22 mouse cellular contexts compared by ENCODE assay signal in genomic region chr17:88116321-88116720, GRCm38 (mm10). TPM values are rescaled to one million over a fixed set of nuclear protein-coding genes. Genes with fewer than 3 reads are reported as not detected.
DNase-seq lines count a peak whose midpoint lies in the region; ATAC-seq and TF ChIP-seq lines count a peak whose summit lies in the region.
"Had no signal": no experiment of that assay in that cellular context is flagged by ENCODE, and none has a peak within 500 bp of the region (broad histone marks: within the 10 kb centered on the region; RNA-seq: fewer than 3 reads in every experiment).

No protein-coding gene starts in this region.

- no peak for TF ChIP-seq CTCF in CH12.LX (conservative IDR thresholded peaks at IDR 0.05 in 1 of 2, IDR thresholded peaks at IDR 0.05 in 1 of 2; ENCODE audit: low read depth in 2 of 2, low read length in 2 of 2)

- DNase-seq in limb, embryonic 14.5 days (ENCODE audit: low spot score), result no peak
- DNase-seq in limb, embryonic 10.5 days (ENCODE audit: low spot score), result no peak
- DNase-seq in CH12.LX (ENCODE audit: extremely low read depth) (no peak), ES-E14 (ENCODE audit: low read depth, low spot score) (no peak)
- DNase-seq in right cerebral cortex, postnatal 25 days, result no peak
- DNase-seq: adrenal gland, adult 2 months; adrenal gland, adult 8-10 months; adrenal gland, postnatal 10 days; adrenal gland, postnatal 14 days; adrenal gland, postnatal 25 days; adrenal gland, postnatal 36 days; B cell, adult 2 months; cerebellum, adult 11 months; cerebellum, adult 11-12 months; cerebellum, adult 18-20 months; cerebellum, adult 2 months; cerebellum, adult 8-10 months had no signal

- no peak for TF ChIP-seq POLR2A in limb, embryonic 14.5 days (IDR thresholded peaks at IDR 0.05; ENCODE audit: borderline replicate concordance, extremely low read depth, insufficient read depth, insufficient read length)
- no peak for TF ChIP-seq POLR2A in CH12.LX (IDR thresholded peaks at IDR 0.05; ENCODE audit: low read depth, low read length)

- no peak overlapping the region for H3K9ac ChIP-seq in limb, embryonic 14.5 days (ENCODE audit: low read depth, low read length, severe bottlenecking)
- H3K9ac ChIP-seq in CH12.LX (ENCODE audit: insufficient read depth, low read depth) (no peak overlapping the region), ES-E14 (ENCODE audit: insufficient read depth, low read depth, low read length, poor library complexity, severe bottlenecking) (no peak overlapping the region)
- H3K9ac ChIP-seq in kidney, embryonic 14.5 days (ENCODE audit: low read depth, low read length), result no peak overlapping the region

- WGBS in limb, embryonic 14.5 days, result 88% methylated on average over 4 of the region's 4 CpGs
- 87% methylated on average over 4 of the region's 4 CpGs for WGBS in limb, embryonic 10.5 days
- 92% methylated on average over 4 of the region's 4 CpGs for WGBS in kidney, embryonic 14.5 days

- 0 out of 2 replicates have a peak overlapping the region, but pooled peaks have one; percentile 26 for H3K27ac ChIP-seq in limb, embryonic 14.5 days (replicated peaks; ENCODE audit: low read depth, low read length)
- H3K27ac ChIP-seq in limb, embryonic 10.5 days, result no peak overlapping the region
- H3K27ac ChIP-seq in CH12.LX (ENCODE audit: insufficient read depth, low read depth) (no peak overlapping the region), ES-E14 (ENCODE audit: insufficient read depth, low read depth, low read length, poor library complexity, severe bottlenecking) (no peak overlapping the region)
- H3K27ac ChIP-seq in kidney, embryonic 14.5 days (ENCODE audit: low read depth, low read length), result no peak overlapping the region

- H3K9me3 ChIP-seq in limb, embryonic 14.5 days (ENCODE audit: control insufficient read depth, low read length), result no peaks in the 10 kb centered on the region
- H3K9me3 ChIP-seq in limb, embryonic 10.5 days (replicated peaks), result no peaks in the 10 kb centered on the region
- no peaks in the 10 kb centered on the region for H3K9me3 ChIP-seq in CH12.LX (replicated peaks; ENCODE audit: low read length)
- no peaks in the 10 kb centered on the region for H3K9me3 ChIP-seq in ES-E14 (ENCODE audit: control insufficient read depth, insufficient read depth, low read depth, low read length)
- H3K9me3 ChIP-seq in kidney, embryonic 14.5 days (ENCODE audit: control insufficient read depth, low read length), result no peaks in the 10 kb centered on the region
- H3K9me3 ChIP-seq: G1E had no signal

- no peaks in the 10 kb centered on the region for H3K27me3 ChIP-seq in limb, embryonic 14.5 days (ENCODE audit: control insufficient read depth, insufficient read depth, low read length)
- H3K27me3 ChIP-seq in limb, embryonic 10.5 days (ENCODE audit: low read depth, poor library complexity, severe bottlenecking), result no peaks in the 10 kb centered on the region
- no peaks in the 10 kb centered on the region for H3K27me3 ChIP-seq in CH12.LX (replicated peaks)
- no peaks in the 10 kb centered on the region for H3K27me3 ChIP-seq in kidney, embryonic 14.5 days (ENCODE audit: control insufficient read depth, insufficient read depth, low read length)
- H3K27me3 ChIP-seq: Patski had no signal

- no peaks in the 10 kb centered on the region for H3K79me2 ChIP-seq in CH12.LX (replicated peaks; ENCODE audit: control insufficient read depth, extremely low read depth, insufficient read depth, poor library complexity, severe bottlenecking)

- TF ChIP-seq RAD21 in CH12.LX (IDR thresholded peaks at IDR 0.05; ENCODE audit: low read depth, low read length), result no peak

- dilution Hi-C loops in CH12.LX (cut with MboI; ENCODE audit: extremely low pct_ligation_motif_present, extremely low pct_unique_long_range_greater_than_20kb, low sequenced_read_pairs), result no loop called here

- H3K4me3 ChIP-seq in limb, embryonic 14.5 days (replicated peaks; ENCODE audit: low read length), result no peak overlapping the region
- H3K4me3 ChIP-seq in limb, embryonic 10.5 days, result no peak overlapping the region
- H3K4me3 ChIP-seq in CH12.LX (replicated peaks in 1 of 3; ENCODE audit: low read depth in 2 of 3, low read length in 2 of 3, poor library complexity in 1 of 3) (no peak overlapping the region), ES-E14 (ENCODE audit: insufficient read depth in 1 of 2, low read depth in 1 of 2, low read length in 2 of 2, poor library complexity in 1 of 2, severe bottlenecking in 1 of 2) (no peak overlapping the region)
- H3K4me3 ChIP-seq in kidney, embryonic 14.5 days (ENCODE audit: low read length), result no peak overlapping the region

- no peak for ATAC-seq in limb, embryonic 14.5 days (ENCODE audit: low FRiP score, low read depth)
- no peak for ATAC-seq in kidney, embryonic 14.5 days (ENCODE audit: low FRiP score, low TSS enrichment)
- ATAC-seq: activated CD4-positive, CD25-positive, alpha-beta regulatory T cell, adult 4 months; CD4-positive, CD25-positive, alpha-beta regulatory T cell, adult 4 months; Patski had no signal

- no peaks in the 10 kb centered on the region for H3K36me3 ChIP-seq in limb, embryonic 14.5 days (ENCODE audit: control insufficient read depth, insufficient read depth, low read length)
- no peaks in the 10 kb centered on the region for H3K36me3 ChIP-seq in limb, embryonic 10.5 days
- H3K36me3 ChIP-seq in CH12.LX (replicated peaks in 1 of 2; ENCODE audit: control insufficient read depth in 1 of 2, insufficient read depth in 1 of 2, low read length in 1 of 2), result no peaks in the 10 kb centered on the region
- H3K36me3 ChIP-seq in ES-E14 (ENCODE audit: control insufficient read depth, insufficient read depth, low read length, poor library complexity, severe bottlenecking), result no peaks in the 10 kb centered on the region
- H3K36me3 ChIP-seq in kidney, embryonic 14.5 days (ENCODE audit: control insufficient read depth, insufficient read depth, low read length), result no peaks in the 10 kb centered on the region
- H3K36me3 ChIP-seq: G1E had no signal

- no peak overlapping the region for H3K4me2 ChIP-seq in limb, embryonic 14.5 days (replicated peaks; ENCODE audit: low read depth, low read length, severe bottlenecking)
- H3K4me2 ChIP-seq in CH12.LX (ENCODE audit: insufficient read depth, low read depth, poor library complexity, severe bottlenecking), result no peak overlapping the region
- no peak overlapping the region for H3K4me2 ChIP-seq in kidney, embryonic 14.5 days (replicated peaks; ENCODE audit: low read depth, low read length)

- H3K4me1 ChIP-seq in limb, embryonic 14.5 days (ENCODE audit: control insufficient read depth, insufficient read depth, low read length), result 0 out of 2 replicates have a peak, but pooled peaks cover 5% of the 10 kb centered on the region
- H3K4me1 ChIP-seq in limb, embryonic 10.5 days, result peaks cover 5% of the 10 kb centered on the region
- H3K4me1 ChIP-seq in CH12.LX (ENCODE audit: control insufficient read depth in 1 of 2, insufficient read depth in 2 of 2), result peaks cover 12 to 62% of the 10 kb centered on the region in 2 experiments
- H3K4me1 ChIP-seq in ES-E14 (ENCODE audit: control insufficient read depth in 2 of 2, insufficient read depth in 2 of 2, low read length in 2 of 2, poor library complexity in 1 of 2), result peaks cover 3 to 7% of the 10 kb centered on the region in 2 experiments; a peak in 3 of 4 replicates
- H3K4me1 ChIP-seq in kidney, embryonic 14.5 days (ENCODE audit: control insufficient read depth, insufficient read depth, low read length), result no peaks in the 10 kb centered on the region

- no peak for TF ChIP-seq EP300 in CH12.LX (IDR thresholded peaks at IDR 0.05; ENCODE audit: low read length)

- in situ Hi-C loops in CH12.LX (cut with MboI; ENCODE audit: low pct_ligation_motif_present, low pct_unique_long_range_greater_than_20kb, low sequenced_read_pairs) (loop anchor here (5.0 kb wide), 1 partner anchor 41 kb away; no protein-coding TSS in a partner anchor), ES-E14 (cut with MboI; ENCODE audit: low sequenced_read_pairs in 2 of 2, unreplicated experiment in 2 of 2) (no loop called here)

TF ChIP-seq in CH12.LX, 34 proteins besides CTCF, POLR2A, EP300 and RAD21:
- no peak for TF ChIP-seq MAZ (IDR thresholded peaks at IDR 0.05; ENCODE audit: low read depth, low read length)
- TF ChIP-seq ZNF384 (IDR thresholded peaks at IDR 0.05; ENCODE audit: low read depth, low read length), result peak; percentile 57

TF ChIP-seq in ES-E14, 5 proteins besides CTCF, POLR2A, EP300 and RAD21:
- no peak for TF ChIP-seq CHD2 (IDR thresholded peaks at IDR 0.05; ENCODE audit: low read depth, low read length)
- 0 out of 2 replicates have a peak, but pooled peaks have one; percentile 50 for TF ChIP-seq ZNF384 (IDR thresholded peaks at IDR 0.05; ENCODE audit: low read depth, low read length)

RNA-seq across cellular contexts. Expression of gene Fbxo11, which starts 51.2 kb away (rescaled TPM):
- polyA plus RNA-seq in limb, embryonic 14.5 days (2012; rRNA removed), result 50.9 and 63.0 TPM in 2 replicates
- polyA plus RNA-seq in limb, embryonic 14.5 days (2014; fragmentation: Nextera tagmentation; extraction: Ambion mirVana), result 29.5 and 34.1 TPM in 2 replicates
- polyA plus RNA-seq in limb, embryonic 10.5 days (2016; fragmentation: Nextera tagmentation; extraction: Ambion mirVana), result 15.5 and 18.0 TPM in 2 replicates
- 32.1 and 37.6 TPM in 2 replicates for total RNA-seq in CH12.LX (2012; rRNA removed)
- total RNA-seq in CH12.LX (2014; rRNA removed), result 53.9 and 61.0 TPM in 2 replicates
- 61.8 and 67.6 TPM in 2 replicates for polyA plus RNA-seq in CH12.LX (2012; ENCODE audit: insufficient read length, low read depth)
- 19.0 and 23.5 TPM in 2 replicates for total RNA-seq in ES-E14 (2012; rRNA removed)
- polyA plus RNA-seq in kidney, embryonic 14.5 days (2014; fragmentation: Nextera tagmentation; extraction: Ambion mirVana), result 26.7 and 28.0 TPM in 2 replicates
